Mouse (Mus musculus) ES-Bruce4 (cell line): Measurements from ENCODE around the gene Rhebl1.

Experiments
- CTCF ChIP-seq: IDR thresholded peaks from one replicate; pipeline ENCODE4 v1.8.1; 2011; ENCODE audit warnings: low read depth, low read length
- POLR2A ChIP-seq: IDR thresholded peaks from one replicate; pipeline ENCODE4 v1.8.1; 2011; ENCODE audit warnings: low read length; ENCODE audit not compliant: insufficient read depth

- TF ChIP-seq CTCF (no peak), POLR2A (no peak)
Measured at GRCm38 (mm10) chr15:98843595-98844223, 50.6 kb downstream of the Rhebl1 start.
